Mouse (Mus musculus) heart, adult 2 months (tissue): ENCODE measurements around the gene Hoxb4.

Experiments used
- CTCF ChIP-seq: fragments of 200-600 bp; IDR thresholded peaks from 2 replicates; pipeline ENCODE4 v1.8.1; 2022; ENCODE audit warnings: antibody characterized with exemption, mild to moderate bottlenecking, moderate library complexity
- POLR2A ChIP-seq: fragments of 200-500 bp; IDR thresholded peaks from 2 replicates; pipeline ENCODE4 v1.6.1; 2011; ENCODE audit warnings: mild to moderate bottlenecking, low read depth, low read length, control low read depth; ENCODE audit not compliant: insufficient read depth

- TF ChIP-seq POLR2A (no peak), CTCF (no peak)
These were observed 3.3 kb upstream of the Hoxb4 start for GRCm38 (mm10) chr11:96314671-96315343.
